Mouse (Mus musculus) intestine, embryonic 16.5 days (tissue): ENCODE data around the gene AC124108.1. TPM values are rescaled to one million over a fixed set of nuclear protein-coding genes. Genes with fewer than 3 reads are reported as not detected.
"Not testable (repeated sequence)": the region's sequence is repeated elsewhere in the genome, so short reads cannot be mapped to it uniquely, and the experiment has no call there.

Source experiments
- ATAC-seq: fragments of 200-750 bp; cut with Nextera tagmentation; 2 replicates; pipeline ENCODE4 v1.8.0; 2017; ENCODE audit warnings: moderate TSS enrichment, moderate library complexity
- H3K27ac ChIP-seq: fragments of 300-500 bp; sonication (generic); 2 replicates; pipeline ENCODE4 v1.5.1; 2014; ENCODE audit warnings: mild to moderate bottlenecking, low read length
- H3K27me3 ChIP-seq: fragments of 300-500 bp; sonication (generic); replicated peaks from 2 replicates; pipeline ENCODE4 v1.6.1; 2014; ENCODE audit warnings: low read length, control low read depth, mixed read lengths; ENCODE audit not compliant: control insufficient read depth, insufficient read depth
- H3K36me3 ChIP-seq: fragments of 300-500 bp; sonication (generic); 2 replicates; pipeline ENCODE4 v1.6.1; 2014; ENCODE audit warnings: low read length, control low read depth; ENCODE audit not compliant: control insufficient read depth, insufficient read depth
- H3K4me1 ChIP-seq: fragments of 300-500 bp; sonication (generic); 2 replicates; pipeline ENCODE4 v1.6.1; 2014; ENCODE audit warnings: low read length, control low read depth, mixed read lengths; ENCODE audit not compliant: control insufficient read depth, insufficient read depth
- H3K4me2 ChIP-seq: fragments of 300-500 bp; sonication (generic); 2 replicates; pipeline ENCODE4 v1.6.1; 2014; ENCODE audit warnings: low read depth, low read length, control low read depth
- H3K4me3 ChIP-seq: fragments of 300-500 bp; sonication (generic); 2 replicates; pipeline ENCODE4 v1.5.1; 2014; ENCODE audit warnings: mild to moderate bottlenecking, low read length
- H3K9ac ChIP-seq: fragments of 300-500 bp; sonication (generic); 2 replicates; pipeline ENCODE4 v1.6.1; 2014; ENCODE audit warnings: low read depth, low read length
- H3K9me3 ChIP-seq: fragments of 300-500 bp; sonication (generic); 2 replicates; pipeline ENCODE4 v1.6.1; 2016; ENCODE audit warnings: low read length, control low read depth; ENCODE audit not compliant: control insufficient read depth
- WGBS: fragments of 180-500 bp; shearing (Covaris S2); extraction: QIAGEN DNeasy Blood & Tissue Kit; methylation state at CpG from one replicate; pipeline ENCODE4 v1.1.7; 2014; 5-methylcytosine and 5-hydroxymethylcytosine counted together
- polyA plus RNA-seq: library from polyadenylated mRNA; unstranded; fragments of >200 nt; fragmentation: Nextera tagmentation; extraction: Ambion mirVana; gene quantifications from 2 replicates; pipeline ENCODE4 v1.2.1, GENCODE M21; 2015

AC124108.1 gene
- polyA plus RNA-seq, 1 experiment from 2014 or later: 0.07 TPM

- ATAC-seq: no peak
- Histone ChIP-seq H3K9ac (no peak overlapping the region), H3K4me2 (no peak overlapping the region), H3K27me3 (no peaks in the 10 kb centered on the region; the same call in 1 of the 2 replicates), H3K36me3 (no peaks in the 10 kb centered on the region), H3K4me3 (no peak overlapping the region), H3K4me1 (peaks cover 8% of the 10 kb centered on the region; the same call in 1 of the 2 replicates), H3K9me3 (no peaks in the 10 kb centered on the region), H3K27ac (no peak overlapping the region)
- WGBS: 60% methylated on average over 7 of the region's 7 CpGs
These were observed 29.9 kb upstream of the AC124108.1 start for GRCm38 (mm10) chr1:132161211-132161880.

DNA sequence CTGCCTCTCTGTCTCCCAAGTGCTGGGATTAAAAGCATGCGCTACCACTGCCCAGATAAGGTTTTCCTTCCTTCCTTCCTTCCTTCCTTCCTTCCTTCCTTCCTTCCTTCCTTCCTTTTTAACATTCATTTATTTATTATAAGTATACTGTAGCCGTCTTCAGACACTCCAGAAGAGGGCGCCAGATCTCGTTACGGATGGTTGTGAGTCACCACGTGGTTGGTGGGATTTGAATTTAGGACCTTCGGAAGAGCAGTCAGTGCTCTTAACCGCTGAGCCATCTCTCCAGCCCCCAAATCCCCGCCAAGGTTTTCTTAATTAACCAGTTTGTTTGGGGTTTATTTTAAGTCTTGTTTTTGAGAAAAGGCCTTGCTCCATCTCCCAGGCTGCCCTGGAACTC is 28.6 kb upstream of the AC124108.1 start:
- H3K9me3 ChIP-seq: not testable (repeated sequence)
- WGBS: 55% methylated on average over 9 of the region's 9 CpGs

DNA sequence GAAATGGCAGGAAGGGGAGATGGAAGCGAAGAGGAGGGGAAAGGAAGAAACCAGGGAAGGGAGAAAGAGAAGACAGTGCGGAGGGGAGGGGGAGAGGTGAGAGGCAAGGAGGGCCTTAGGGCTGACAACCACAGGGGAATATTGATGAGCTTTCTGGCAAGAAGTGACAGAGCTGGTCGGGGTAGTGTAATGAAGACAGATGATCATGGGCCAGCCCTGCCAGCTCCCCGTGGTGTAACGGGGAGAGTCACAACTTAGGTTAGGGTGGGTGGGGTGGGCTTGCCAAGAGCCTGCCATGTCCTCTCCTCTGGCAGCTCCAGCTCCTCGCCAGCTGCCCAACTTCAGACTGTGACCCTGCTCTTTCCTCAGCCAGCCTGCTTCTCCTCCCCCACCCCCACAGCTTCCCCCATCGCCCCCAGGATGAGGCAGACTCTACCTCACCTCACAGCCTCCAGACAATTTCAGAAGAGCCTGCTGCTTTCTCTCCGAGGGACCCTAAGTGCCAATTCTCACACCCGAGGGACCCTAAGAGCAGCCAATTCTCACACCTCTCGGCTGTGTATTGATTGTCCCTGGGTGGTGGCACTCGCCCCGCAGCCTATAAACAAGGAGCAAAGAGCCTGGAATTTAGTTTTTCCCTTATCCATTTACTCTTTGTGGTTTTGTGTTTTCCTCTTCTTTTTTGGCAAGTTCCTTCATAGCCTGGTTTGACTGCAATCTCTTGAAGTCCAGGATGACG is 26.3 kb upstream of the AC124108.1 start:
- 23% methylated on average over 13 of the region's 13 CpGs for WGBS
- no peak overlapping the region for H3K4me2 ChIP-seq

More for the DNA sequence above, 28.6 kb upstream of the AC124108.1 start:
- H3K4me1 ChIP-seq, H3K27ac ChIP-seq, H3K4me3 ChIP-seq, H3K4me2 ChIP-seq, H3K9ac ChIP-seq, H3K36me3 ChIP-seq, H3K27me3 ChIP-seq, ATAC-seq: not testable (repeated sequence)

GRCm38 (mm10) chr1:132165859-132166258 is 25.4 kb upstream of the AC124108.1 start:
- Histone ChIP-seq H3K4me1 (peaks cover 4% of the 10 kb centered on the region; the same call in 1 of the 2 replicates), H3K9me3 (no peaks in the 10 kb centered on the region), H3K27ac (no peak overlapping the region), H3K27me3 (no peaks in the 10 kb centered on the region), H3K4me2 (no peak overlapping the region), H3K9ac (no peak overlapping the region), H3K36me3 (no peaks in the 10 kb centered on the region), H3K4me3 (no peak overlapping the region)
- no peak for ATAC-seq
- 61% methylated on average over 3 of the region's 3 CpGs for WGBS

More for the DNA sequence above, 26.3 kb upstream of the AC124108.1 start:
- H3K9ac ChIP-seq: no peak overlapping the region
- H3K4me1 ChIP-seq: peaks cover 4% of the 10 kb centered on the region; the same call in 1 of the 2 replicates
- no peak overlapping the region for H3K27ac ChIP-seq
- ATAC-seq: no peak
- no peak overlapping the region for H3K4me3 ChIP-seq
- H3K9me3 ChIP-seq: no peaks in the 10 kb centered on the region
- no peaks in the 10 kb centered on the region for H3K36me3 ChIP-seq
- H3K27me3 ChIP-seq: no peaks in the 10 kb centered on the region

GRCm38 (mm10) chr1:132168115-132168767 is 23.0 kb upstream of the AC124108.1 start:
- no peak overlapping the region for H3K27ac ChIP-seq
- 0 out of 2 replicates have a peak overlapping the region, but pooled peaks have one; percentile 25 for H3K9ac ChIP-seq
- WGBS: 7% methylated on average over 12 of the region's 12 CpGs
- ATAC-seq: peak; percentile 65
- peak overlapping the region; percentile 27 for H3K4me3 ChIP-seq
- H3K9me3 ChIP-seq: no peaks in the 10 kb centered on the region
- H3K4me1 ChIP-seq: peaks cover 4% of the 10 kb centered on the region; the same call in 1 of the 2 replicates
- no peaks in the 10 kb centered on the region for H3K36me3 ChIP-seq
- H3K4me2 ChIP-seq: peak overlapping the region; percentile 37
- no peaks in the 10 kb centered on the region for H3K27me3 ChIP-seq

DNA sequence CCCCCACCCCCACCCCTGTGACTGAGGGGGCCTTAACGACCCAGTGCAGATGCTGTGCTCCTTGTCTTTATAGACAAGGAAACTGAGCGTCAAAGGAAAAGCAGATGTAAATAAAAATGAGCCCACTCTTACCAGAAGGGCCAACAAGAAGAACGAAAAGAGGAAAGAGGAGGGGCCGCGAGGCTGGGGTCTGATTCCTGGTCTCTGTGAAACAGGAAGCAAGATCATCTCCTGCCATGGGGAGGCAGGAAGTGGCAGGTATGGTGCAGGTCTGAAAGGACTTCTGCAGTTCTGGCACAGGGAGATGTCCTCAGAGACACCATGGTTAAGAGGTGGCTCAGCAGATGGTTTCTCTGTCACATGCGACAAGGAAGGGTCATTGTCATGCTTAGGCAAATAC is 20.6 kb upstream of the AC124108.1 start:
- H3K4me2 ChIP-seq: no peak overlapping the region
- H3K27me3 ChIP-seq: no peaks in the 10 kb centered on the region
- H3K4me3 ChIP-seq: no peak overlapping the region
- H3K27ac ChIP-seq: no peak overlapping the region
- 47% methylated on average over 6 of the region's 6 CpGs for WGBS
- no peaks in the 10 kb centered on the region for H3K36me3 ChIP-seq
- H3K9ac ChIP-seq: no peak overlapping the region
- peaks cover 4% of the 10 kb centered on the region; the same call in 1 of the 2 replicates for H3K4me1 ChIP-seq
- no peak for ATAC-seq
- H3K9me3 ChIP-seq: no peaks in the 10 kb centered on the region

- Histone ChIP-seq H3K27me3 (no peaks in the 10 kb centered on the region), H3K9ac (no peak overlapping the region), H3K4me2 (no peak overlapping the region), H3K4me3 (no peak overlapping the region), H3K9me3 (no peaks in the 10 kb centered on the region), H3K36me3 (no peaks in the 10 kb centered on the region), H3K27ac (no peak overlapping the region), H3K4me1 (peaks cover 4% of the 10 kb centered on the region; the same call in 1 of the 2 replicates)
- 0% methylated on average over 1 of the region's 2 CpGs for WGBS
- ATAC-seq: no peak
These were observed 19.6 kb upstream of the AC124108.1 start for GRCm38 (mm10) chr1:132171619-132172018.

DNA sequence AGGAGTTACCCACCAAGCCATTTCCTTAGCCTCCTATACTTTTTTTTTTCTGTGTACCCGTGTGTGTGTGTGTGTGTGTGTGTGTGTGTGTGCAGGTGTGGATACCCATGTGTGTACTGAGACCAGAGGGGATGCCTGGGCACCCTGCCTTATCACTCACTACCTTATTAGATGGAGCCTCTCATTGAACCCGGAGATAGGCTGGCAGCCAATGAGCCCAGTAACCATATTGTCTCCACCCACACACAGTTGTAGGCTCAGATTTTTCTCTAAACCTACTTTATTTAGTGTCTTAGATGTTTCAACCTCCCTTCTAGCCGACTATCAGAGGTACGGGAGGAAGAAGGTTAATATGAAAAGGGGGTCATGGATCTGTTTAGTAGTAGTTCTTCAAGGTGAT is 5.0 kb upstream of the AC124108.1 start:
- ATAC-seq: no peak
- no peak overlapping the region for H3K4me2 ChIP-seq
- peaks cover 12% of the 10 kb centered on the region for H3K4me1 ChIP-seq
- H3K27me3 ChIP-seq: peaks cover 39% of the 10 kb centered on the region
- H3K27ac ChIP-seq: no peak overlapping the region
- no peaks in the 10 kb centered on the region for H3K36me3 ChIP-seq
- WGBS: 82% methylated on average over 4 of the region's 4 CpGs
- H3K9ac ChIP-seq: no peak overlapping the region
- no peaks in the 10 kb centered on the region for H3K9me3 ChIP-seq
- no peak overlapping the region for H3K4me3 ChIP-seq

DNA sequence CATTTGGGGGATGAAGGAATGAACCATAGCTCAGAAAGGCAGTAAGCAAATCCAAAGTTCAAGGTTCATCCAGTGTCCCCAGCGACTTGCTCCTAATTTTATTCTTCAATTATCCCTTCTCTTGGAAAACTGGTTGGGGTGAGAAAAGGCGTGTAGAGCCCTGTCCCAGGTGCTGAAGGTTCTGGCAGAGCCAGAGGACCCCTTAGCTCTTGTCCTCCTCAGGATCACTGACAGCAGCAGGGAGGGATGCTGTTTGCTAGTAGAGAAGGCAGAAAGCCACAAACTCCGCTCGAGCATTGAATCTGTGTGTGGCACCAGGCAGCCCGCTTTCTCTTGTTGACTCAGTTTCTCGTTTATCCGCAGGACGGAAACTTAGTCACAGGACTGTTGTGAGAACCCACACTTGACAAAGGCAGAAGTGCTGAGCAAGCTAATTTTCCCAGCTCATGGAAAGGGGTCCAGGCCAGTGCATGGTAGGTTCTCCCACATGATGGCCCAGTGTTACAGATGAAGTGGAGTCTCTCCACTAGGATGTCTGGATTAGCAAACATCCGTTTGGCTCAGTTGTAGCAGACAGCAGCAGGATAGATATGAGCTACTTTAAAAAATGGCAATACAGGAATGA is 2.7 kb upstream of the AC124108.1 start:
- WGBS: 33% methylated on average over 9 of the region's 9 CpGs
- H3K9me3 ChIP-seq: no peaks in the 10 kb centered on the region

More for the DNA sequence above, 2.7 kb upstream of the AC124108.1 start:
- Histone ChIP-seq H3K36me3 (no peaks in the 10 kb centered on the region), H3K4me2 (no peak overlapping the region), H3K9ac (no peak overlapping the region), H3K4me1 (peaks cover 23% of the 10 kb centered on the region), H3K27me3 (peaks cover 55% of the 10 kb centered on the region), H3K27ac (no peak overlapping the region), H3K4me3 (no peak overlapping the region)
- no peak for ATAC-seq
